ENCODE assay signal across 12 mouse cellular contexts in genomic region chr2:156177079-156177478, GRCm38 (mm10). TPM values are rescaled to one million over a fixed set of nuclear protein-coding genes. Genes with fewer than 3 reads are reported as not detected.
DNase-seq lines count a peak whose midpoint lies in the region; ATAC-seq lines count a peak whose summit lies in the region.
"Had no signal": no experiment of that assay in that cellular context is flagged by ENCODE, and none has a peak within 500 bp of the region (broad histone marks: within the 10 kb centered on the region; RNA-seq: fewer than 3 reads in every experiment).

No protein-coding gene starts in this region.

- peaks cover 48% of the 10 kb centered on the region for H3K36me3 ChIP-seq in heart, embryonic 15.5 days
- H3K36me3 ChIP-seq in lung, embryonic 16.5 days (ENCODE audit: control insufficient read depth, insufficient read depth, low read length) = peaks cover 28% of the 10 kb centered on the region
- H3K36me3 ChIP-seq in embryonic facial prominence, embryonic 15.5 days = peaks cover 40% of the 10 kb centered on the region
- H3K36me3 ChIP-seq in neural tube, embryonic 13.5 days = peaks cover 47% of the 10 kb centered on the region

- no peak overlapping the region; the same call in 1 of the 2 replicates for H3K4me3 ChIP-seq in heart, embryonic 15.5 days
- H3K4me3 ChIP-seq in lung, embryonic 16.5 days (ENCODE audit: low read length) = 0 out of 2 replicates have a peak overlapping the region, but pooled peaks have one; percentile 2
- no peak overlapping the region for H3K4me3 ChIP-seq in embryonic facial prominence, embryonic 15.5 days (replicated peaks)
- no peak overlapping the region for H3K4me3 ChIP-seq in neural tube, embryonic 13.5 days

- no peaks in the 10 kb centered on the region for H3K9me3 ChIP-seq in heart, embryonic 15.5 days (replicated peaks)
- H3K9me3 ChIP-seq in lung, embryonic 16.5 days (ENCODE audit: control insufficient read depth, low read length) = no peaks in the 10 kb centered on the region
- H3K9me3 ChIP-seq in embryonic facial prominence, embryonic 15.5 days (replicated peaks) = no peaks in the 10 kb centered on the region
- no peaks in the 10 kb centered on the region for H3K9me3 ChIP-seq in neural tube, embryonic 13.5 days

- no peak for DNase-seq in heart, adult 8-10 months (ENCODE audit: low spot score)
- no peak for DNase-seq in lung, adult 18-20 months
- DNase-seq in testis, postnatal 14 days (ENCODE audit: low spot score) = no peak
- DNase-seq in c-Kit-positive CD71-positive TER-119-positive erythroid progenitor cells, embryonic 14.5 days (ENCODE audit: low spot score) = no peak
- DNase-seq: adrenal gland, postnatal 25 days; cerebellum, adult 9-11 months had no signal

- peak overlapping the region; percentile 27; the same call in 1 of the 2 replicates for H3K4me2 ChIP-seq in heart, embryonic 15.5 days
- peak overlapping the region; percentile 33 for H3K4me2 ChIP-seq in lung, embryonic 16.5 days (ENCODE audit: low read depth, low read length)
- H3K4me2 ChIP-seq in embryonic facial prominence, embryonic 15.5 days (replicated peaks) = 0 out of 2 replicates have a peak overlapping the region, but pooled peaks have one; percentile 19
- H3K4me2 ChIP-seq in neural tube, embryonic 13.5 days = peak overlapping the region; percentile 22; the same call in 1 of the 2 replicates

- H3K4me1 ChIP-seq in heart, embryonic 15.5 days (replicated peaks) = peaks cover 29% of the 10 kb centered on the region
- H3K4me1 ChIP-seq in lung, embryonic 16.5 days (replicated peaks; ENCODE audit: control insufficient read depth, insufficient read depth, low read length) = peaks cover 14% of the 10 kb centered on the region
- H3K4me1 ChIP-seq in embryonic facial prominence, embryonic 15.5 days = peaks cover 23% of the 10 kb centered on the region
- H3K4me1 ChIP-seq in neural tube, embryonic 13.5 days (replicated peaks) = peaks cover 49% of the 10 kb centered on the region

- no peak overlapping the region for H3K27ac ChIP-seq in heart, embryonic 15.5 days
- no peak overlapping the region for H3K27ac ChIP-seq in lung, embryonic 16.5 days (ENCODE audit: low read length)
- H3K27ac ChIP-seq in embryonic facial prominence, embryonic 15.5 days (replicated peaks) = no peak overlapping the region
- H3K27ac ChIP-seq in neural tube, embryonic 13.5 days (replicated peaks) = no peak overlapping the region
- H3K27ac ChIP-seq: macrophage had no signal

- no peak for ATAC-seq in heart, embryonic 15.5 days (replicated peaks; ENCODE audit: insufficient number of reproducible peaks, insufficient read depth, low FRiP score, low read depth)
- no peak for ATAC-seq in lung, embryonic 16.5 days (ENCODE audit: low read depth)
- no peak for ATAC-seq in embryonic facial prominence, embryonic 15.5 days (ENCODE audit: insufficient number of reproducible peaks, low FRiP score, low TSS enrichment, low read depth)
- no peak for ATAC-seq in neural tube, embryonic 13.5 days (ENCODE audit: low read depth)
- ATAC-seq: forebrain, embryonic 14.5 days had no signal

- no peak overlapping the region for H3K9ac ChIP-seq in heart, embryonic 15.5 days
- no peak overlapping the region for H3K9ac ChIP-seq in lung, embryonic 16.5 days (ENCODE audit: low read length)
- H3K9ac ChIP-seq in embryonic facial prominence, embryonic 15.5 days = no peak overlapping the region
- no peak overlapping the region for H3K9ac ChIP-seq in neural tube, embryonic 13.5 days

- 65% methylated on average over 6 of the region's 6 CpGs for WGBS in heart, embryonic 15.5 days
- 66% methylated on average over 6 of the region's 6 CpGs for WGBS in lung, embryonic 16.5 days
- 75% methylated on average over 6 of the region's 6 CpGs for WGBS in embryonic facial prominence, embryonic 15.5 days
- 91% methylated on average over 6 of the region's 6 CpGs for WGBS in neural tube, embryonic 13.5 days

- H3K27me3 ChIP-seq in heart, embryonic 15.5 days = no peaks in the 10 kb centered on the region
- no peaks in the 10 kb centered on the region for H3K27me3 ChIP-seq in lung, embryonic 16.5 days (ENCODE audit: control insufficient read depth, insufficient read depth, low read depth, low read length)
- no peaks in the 10 kb centered on the region for H3K27me3 ChIP-seq in embryonic facial prominence, embryonic 15.5 days
- no peaks in the 10 kb centered on the region for H3K27me3 ChIP-seq in neural tube, embryonic 13.5 days

RNA-seq across cellular contexts. Expression of gene Rbm39, which starts 3.0 kb away (rescaled TPM):
- 360 and 407 TPM in 2 replicates for polyA plus RNA-seq in heart, embryonic 15.5 days (2015; fragmentation: Nextera tagmentation; extraction: Ambion mirVana)
- total RNA-seq in heart, adult 8-10 months (2022) = 100 to 1,000 TPM; 107 to 140 (median 123) TPM
- polyA plus RNA-seq in lung, embryonic 16.5 days (2015; fragmentation: Nextera tagmentation; extraction: Ambion mirVana) = 628 and 645 TPM in 2 replicates
- polyA plus RNA-seq in embryonic facial prominence, embryonic 15.5 days (2015; fragmentation: Nextera tagmentation; extraction: Ambion mirVana) = 643 and 665 TPM in 2 replicates
- 509 and 512 TPM in 2 replicates for polyA plus RNA-seq in neural tube, embryonic 13.5 days (2015; fragmentation: Nextera tagmentation; extraction: Ambion mirVana)

RNA-seq across cellular contexts. Expression of gene Phf20, which starts 19.2 kb away (rescaled TPM):
- 41.5 and 53.9 TPM in 2 replicates for polyA plus RNA-seq in heart, embryonic 15.5 days (2015; fragmentation: Nextera tagmentation; extraction: Ambion mirVana)
- total RNA-seq in heart, adult 8-10 months (2022) = 10 to 100 TPM; 13.5 to 25.1 (median 19.2) TPM
- polyA plus RNA-seq in lung, embryonic 16.5 days (2015; fragmentation: Nextera tagmentation; extraction: Ambion mirVana) = 62.8 and 70.6 TPM in 2 replicates
- 72.1 and 85.8 TPM in 2 replicates for polyA plus RNA-seq in embryonic facial prominence, embryonic 15.5 days (2015; fragmentation: Nextera tagmentation; extraction: Ambion mirVana)
- polyA plus RNA-seq in neural tube, embryonic 13.5 days (2015; fragmentation: Nextera tagmentation; extraction: Ambion mirVana) = 101 and 126 TPM in 2 replicates

RNA-seq across cellular contexts. Expression of gene Nfs1, which starts 33.1 kb away (rescaled TPM):
- 58.2 and 63.4 TPM in 2 replicates for polyA plus RNA-seq in heart, embryonic 15.5 days (2015; fragmentation: Nextera tagmentation; extraction: Ambion mirVana)
- total RNA-seq in heart, adult 8-10 months (2022) = 100 to 1,000 TPM; 104 to 115 (median 107) TPM
- polyA plus RNA-seq in lung, embryonic 16.5 days (2015; fragmentation: Nextera tagmentation; extraction: Ambion mirVana) = 41.0 and 43.6 TPM in 2 replicates
- 42.0 and 44.1 TPM in 2 replicates for polyA plus RNA-seq in embryonic facial prominence, embryonic 15.5 days (2015; fragmentation: Nextera tagmentation; extraction: Ambion mirVana)
- polyA plus RNA-seq in neural tube, embryonic 13.5 days (2015; fragmentation: Nextera tagmentation; extraction: Ambion mirVana) = 31.2 and 31.8 TPM in 2 replicates

RNA-seq across cellular contexts. Expression of gene Romo1, which starts 33.2 kb away (rescaled TPM):
- polyA plus RNA-seq in heart, embryonic 15.5 days (2015; fragmentation: Nextera tagmentation; extraction: Ambion mirVana) = 324 and 427 TPM in 2 replicates
- 100 to 1,000 TPM; 303 to 403 (median 332) TPM for total RNA-seq in heart, adult 8-10 months (2022)
- 338 and 368 TPM in 2 replicates for polyA plus RNA-seq in lung, embryonic 16.5 days (2015; fragmentation: Nextera tagmentation; extraction: Ambion mirVana)
- polyA plus RNA-seq in embryonic facial prominence, embryonic 15.5 days (2015; fragmentation: Nextera tagmentation; extraction: Ambion mirVana) = 389 and 403 TPM in 2 replicates
- 373 and 399 TPM in 2 replicates for polyA plus RNA-seq in neural tube, embryonic 13.5 days (2015; fragmentation: Nextera tagmentation; extraction: Ambion mirVana)

RNA-seq across cellular contexts. Expression of gene Gm28036, which starts 50.2 kb away (rescaled TPM):
- 10.5 and 11.6 TPM in 2 replicates for polyA plus RNA-seq in heart, embryonic 15.5 days (2015; fragmentation: Nextera tagmentation; extraction: Ambion mirVana)
- 10 to 100 TPM in 2 of 4 experiments, 1 to 10 TPM in 2; 9.4 to 12.1 (median 10.2) TPM for total RNA-seq in heart, adult 8-10 months (2022)
- 20.7 and 21.4 TPM in 2 replicates for polyA plus RNA-seq in lung, embryonic 16.5 days (2015; fragmentation: Nextera tagmentation; extraction: Ambion mirVana)
- 17.0 and 17.2 TPM in 2 replicates for polyA plus RNA-seq in embryonic facial prominence, embryonic 15.5 days (2015; fragmentation: Nextera tagmentation; extraction: Ambion mirVana)
- 21.4 and 26.1 TPM in 2 replicates for polyA plus RNA-seq in neural tube, embryonic 13.5 days (2015; fragmentation: Nextera tagmentation; extraction: Ambion mirVana)
